Mouse (Mus musculus) limb, embryonic 15.5 days (tissue): ENCODE data around the gene Ndufs7. TPM values are rescaled to one million over a fixed set of nuclear protein-coding genes. Genes with fewer than 3 reads are reported as not detected.

Experiments
- ATAC-seq: fragments of 200-750 bp; cut with Nextera tagmentation; 2 replicates; pipeline ENCODE4 v1.8.0; 2017; ENCODE audit warnings: low read depth, moderate TSS enrichment; ENCODE audit not compliant: insufficient number of reproducible peaks, low FRiP score, low TSS enrichment
- H3K27ac ChIP-seq: fragments of 300-500 bp; sonication (generic); 2 replicates; pipeline ENCODE4 v1.5.1; 2015; ENCODE audit warnings: moderate library complexity, mild to moderate bottlenecking, inconsistent platforms
- H3K27me3 ChIP-seq: fragments of 300-500 bp; sonication (generic); 2 replicates; pipeline ENCODE4 v1.6.1; 2015; ENCODE audit warnings: inconsistent platforms
- H3K36me3 ChIP-seq: fragments of 300-500 bp; sonication (generic); 2 replicates; pipeline ENCODE4 v1.6.1; 2015; ENCODE audit warnings: inconsistent platforms
- H3K4me1 ChIP-seq: fragments of 300-500 bp; sonication (generic); 2 replicates; pipeline ENCODE4 v1.6.1; 2015; ENCODE audit warnings: inconsistent platforms
- H3K4me2 ChIP-seq: fragments of 300-500 bp; sonication (generic); 2 replicates; pipeline ENCODE4 v1.6.1; 2015; ENCODE audit warnings: mild to moderate bottlenecking, inconsistent platforms
- H3K4me3 ChIP-seq: fragments of 300-500 bp; sonication (generic); 2 replicates; pipeline ENCODE4 v1.5.1; 2015; ENCODE audit warnings: mild to moderate bottlenecking, inconsistent platforms
- H3K9ac ChIP-seq: fragments of 300-500 bp; sonication (generic); 2 replicates; pipeline ENCODE4 v1.6.1; 2015; ENCODE audit warnings: inconsistent platforms
- H3K9me3 ChIP-seq: fragments of 300-500 bp; sonication (generic); 2 replicates; pipeline ENCODE4 v1.6.1; 2016; ENCODE audit warnings: inconsistent platforms
- WGBS: fragments of 180-500 bp; shearing (Covaris S2); methylation state at CpG from one replicate; pipeline ENCODE4 v1.1.7; 2015; 5-methylcytosine and 5-hydroxymethylcytosine counted together
- polyA plus RNA-seq: library from polyadenylated mRNA; unstranded; fragments of >200 nt; fragmentation: Nextera tagmentation; extraction: Ambion mirVana; gene quantifications from 2 replicates; pipeline ENCODE4 v1.2.1, GENCODE M21; 2015

The Ndufs7 gene
- polyA plus RNA-seq, 1 experiment from 2014 or later = 301 TPM

- Histone ChIP-seq H3K4me1 (peaks cover 6% of the 10 kb centered on the region), H3K36me3 (peaks cover 59% of the 10 kb centered on the region), H3K9me3 (no peaks in the 10 kb centered on the region), H3K9ac (no peak overlapping the region), H3K4me3 (no peak overlapping the region), H3K4me2 (no peak overlapping the region), H3K27ac (peak overlapping the region; percentile 11; the same call in 1 of the 2 replicates), H3K27me3 (no peaks in the 10 kb centered on the region)
- 90% methylated on average over 12 of the region's 12 CpGs for WGBS
- no peak for ATAC-seq
Observed at GRCm38 (mm10) chr10:80288097-80288496, 39.2 kb downstream of the Ndufs7 start.

GRCm38 (mm10) chr10:80288657-80289056 lies 39.7 kb downstream of the Ndufs7 start:
- Histone ChIP-seq H3K27me3 (no peaks in the 10 kb centered on the region), H3K9ac (no peak overlapping the region), H3K4me3 (no peak overlapping the region), H3K4me1 (peaks cover 11% of the 10 kb centered on the region), H3K4me2 (no peak overlapping the region), H3K36me3 (peaks cover 58% of the 10 kb centered on the region), H3K9me3 (no peaks in the 10 kb centered on the region), H3K27ac (no peak overlapping the region)
- 66% methylated on average over 8 of the region's 8 CpGs for whole genome bisulfite sequencing
- no peak for ATAC-seq

- Histone ChIP-seq H3K36me3 (peaks cover 37% of the 10 kb centered on the region), H3K9me3 (no peaks in the 10 kb centered on the region), H3K4me1 (peaks cover 42% of the 10 kb centered on the region), H3K4me2 (peak within 1 kb of the TSS; percentile 75), H3K4me3 (peak within 1 kb of the TSS; percentile 68), H3K27me3 (peaks cover 9% of the 10 kb centered on the region), H3K27ac (peak within 1 kb of the TSS; percentile 96), H3K9ac (peak within 1 kb of the TSS; percentile 92)
- under 1% methylated on average over 72 of the region's 72 CpGs for WGBS
- ATAC-seq = peak; percentile 84
Observed at GRCm38 (mm10) chr10:80292251-80293146, 43.6 kb downstream of the Ndufs7 start, which contains the start of gene Rps15. Gene Rps15, plus strand, starts transcription at chr10:80292453.

DNA sequence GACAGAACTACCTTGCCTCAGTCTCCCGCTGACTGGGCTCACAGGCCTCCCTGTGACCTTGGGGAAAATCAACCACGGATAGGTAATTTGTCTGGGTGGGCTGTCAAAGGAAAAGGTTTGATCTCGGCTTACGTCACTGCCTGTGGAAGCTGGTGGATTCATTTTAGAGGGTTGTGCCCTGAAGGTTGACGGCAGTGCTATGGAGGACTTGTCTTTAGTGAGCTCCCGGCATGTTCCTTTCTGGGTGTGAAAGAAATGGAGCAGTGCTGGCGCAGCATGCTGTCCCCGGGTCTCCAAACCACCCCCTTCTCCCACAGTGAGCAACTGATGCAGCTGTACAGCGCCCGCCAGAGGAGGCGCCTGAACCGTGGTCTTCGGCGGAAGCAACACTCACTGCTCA lies 44.4 kb downstream of the Ndufs7 start:
- 16% methylated on average over 14 of the region's 14 CpGs for WGBS
- peak overlapping the region; percentile 68 for H3K4me3 ChIP-seq
- peaks cover 42% of the 10 kb centered on the region for H3K4me1 ChIP-seq
- ATAC-seq = no peak
- no peaks in the 10 kb centered on the region for H3K9me3 ChIP-seq
- H3K4me2 ChIP-seq = peak overlapping the region; percentile 75
- peaks cover 17% of the 10 kb centered on the region for H3K27me3 ChIP-seq
- peaks cover 31% of the 10 kb centered on the region for H3K36me3 ChIP-seq
- peak overlapping the region; percentile 96 for H3K27ac ChIP-seq
- peak overlapping the region; percentile 92 for H3K9ac ChIP-seq

- no peak overlapping the region for H3K27ac ChIP-seq
- 62% methylated on average over 4 of the region's 4 CpGs for WGBS
- peaks cover 46% of the 10 kb centered on the region for H3K4me1 ChIP-seq
- peak overlapping the region; percentile 68; the same call in 1 of the 2 replicates for H3K4me3 ChIP-seq
- ATAC-seq = no peak
- H3K4me2 ChIP-seq = no peak overlapping the region
- H3K9me3 ChIP-seq = no peaks in the 10 kb centered on the region
- H3K27me3 ChIP-seq = peaks cover 27% of the 10 kb centered on the region
- H3K9ac ChIP-seq = no peak overlapping the region
- peaks cover 21% of the 10 kb centered on the region for H3K36me3 ChIP-seq
Observed at GRCm38 (mm10) chr10:80294311-80294710, 45.4 kb downstream of the Ndufs7 start.

- WGBS = 39% methylated on average over 7 of the region's 7 CpGs
- peaks cover 19% of the 10 kb centered on the region for H3K36me3 ChIP-seq
- H3K27me3 ChIP-seq = peaks cover 32% of the 10 kb centered on the region
- H3K9ac ChIP-seq = no peak overlapping the region
- H3K4me2 ChIP-seq = no peak overlapping the region
- ATAC-seq = no peak
- H3K9me3 ChIP-seq = no peaks in the 10 kb centered on the region
- no peak overlapping the region for H3K4me3 ChIP-seq
- peak overlapping the region; percentile 23; the same call in 1 of the 2 replicates for H3K27ac ChIP-seq
- H3K4me1 ChIP-seq = peaks cover 46% of the 10 kb centered on the region
Observed at GRCm38 (mm10) chr10:80294788-80295303, 45.9 kb downstream of the Ndufs7 start.

DNA sequence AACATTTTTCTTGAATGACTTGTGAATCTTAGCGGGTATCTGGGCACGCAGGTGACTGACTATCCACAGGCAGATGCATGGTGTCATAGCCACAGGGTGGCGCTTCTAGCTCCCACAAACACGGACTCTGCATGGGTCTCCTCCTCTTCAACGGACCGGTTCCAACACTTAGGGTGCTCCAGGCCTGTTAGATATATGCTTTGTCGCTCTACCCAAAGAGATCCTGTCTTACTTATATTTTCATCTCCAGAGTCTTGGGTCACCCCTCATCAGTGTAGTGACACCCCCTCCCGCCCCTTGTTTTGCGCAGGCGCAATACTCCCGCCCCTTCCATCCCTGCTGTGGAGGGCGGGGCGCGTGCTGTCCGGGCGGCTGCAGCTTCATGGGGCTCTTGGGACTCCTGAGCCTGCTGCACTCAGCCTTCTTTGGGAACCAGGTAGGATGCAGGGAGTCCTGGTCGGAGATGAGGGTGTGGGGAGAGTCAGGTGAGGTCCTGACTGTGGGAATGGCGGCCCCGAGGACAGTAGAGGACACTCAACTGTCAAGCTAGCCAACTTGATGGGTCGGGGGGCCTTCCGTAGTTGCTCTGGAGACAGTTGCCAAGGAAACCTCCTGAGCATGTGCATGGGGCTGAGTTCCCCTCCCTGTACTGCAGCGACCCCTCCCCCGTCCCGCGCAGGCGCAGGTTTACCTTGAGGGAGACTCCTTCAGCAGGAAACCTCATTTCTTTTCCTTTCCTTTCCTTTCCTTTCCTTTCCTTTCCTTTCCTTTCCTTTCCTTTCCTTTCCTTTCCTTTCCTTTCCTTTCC lies 46.9 kb downstream of the Ndufs7 start, which contains the start of gene Apc2:
Gene Apc2, plus strand, starts transcription at position 360 of the 808 bp plus-strand sequence.
- under 1% methylated on average over 26 of the region's 26 CpGs for WGBS
- Histone ChIP-seq H3K27ac (peak within 1 kb of the TSS; percentile 69), H3K9ac (peak within 1 kb of the TSS; percentile 24), H3K4me3 (peak within 1 kb of the TSS; percentile 44), H3K27me3 (peaks cover 42% of the 10 kb centered on the region), H3K36me3 (peaks cover 19% of the 10 kb centered on the region), H3K4me1 (peaks cover 46% of the 10 kb centered on the region), H3K4me2 (peak within 1 kb of the TSS; percentile 81), H3K9me3 (no peaks in the 10 kb centered on the region)
- ATAC-seq = peak; percentile 46; the same call in 1 of the 2 replicates

GRCm38 (mm10) chr10:80296824-80297223 lies 47.9 kb downstream of the Ndufs7 start:
- H3K4me1 ChIP-seq = peaks cover 44% of the 10 kb centered on the region
- H3K27me3 ChIP-seq = peaks cover 52% of the 10 kb centered on the region
- 81% methylated on average over 5 of the region's 5 CpGs for WGBS

GRCm38 (mm10) chr10:80297526-80298133 lies 48.7 kb downstream of the Ndufs7 start:
- no peak for ATAC-seq
- Histone ChIP-seq H3K4me2 (no peak overlapping the region), H3K27me3 (peaks cover 60% of the 10 kb centered on the region), H3K9ac (no peak overlapping the region), H3K9me3 (no peaks in the 10 kb centered on the region), H3K4me1 (peaks cover 47% of the 10 kb centered on the region), H3K27ac (no peak overlapping the region), H3K4me3 (no peak overlapping the region), H3K36me3 (peaks cover 19% of the 10 kb centered on the region)
- WGBS = 63% methylated on average over 8 of the region's 8 CpGs

More at GRCm38 (mm10) chr10:80296824-80297223, 47.9 kb downstream of the Ndufs7 start:
- H3K36me3 ChIP-seq = peaks cover 19% of the 10 kb centered on the region
- H3K4me2 ChIP-seq = no peak overlapping the region
- no peak overlapping the region for H3K9ac ChIP-seq
- H3K27ac ChIP-seq = no peak overlapping the region
- no peak for ATAC-seq
- no peaks in the 10 kb centered on the region for H3K9me3 ChIP-seq
- 0 out of 2 replicates have a peak overlapping the region, but pooled peaks have one; percentile 44 for H3K4me3 ChIP-seq

DNA sequence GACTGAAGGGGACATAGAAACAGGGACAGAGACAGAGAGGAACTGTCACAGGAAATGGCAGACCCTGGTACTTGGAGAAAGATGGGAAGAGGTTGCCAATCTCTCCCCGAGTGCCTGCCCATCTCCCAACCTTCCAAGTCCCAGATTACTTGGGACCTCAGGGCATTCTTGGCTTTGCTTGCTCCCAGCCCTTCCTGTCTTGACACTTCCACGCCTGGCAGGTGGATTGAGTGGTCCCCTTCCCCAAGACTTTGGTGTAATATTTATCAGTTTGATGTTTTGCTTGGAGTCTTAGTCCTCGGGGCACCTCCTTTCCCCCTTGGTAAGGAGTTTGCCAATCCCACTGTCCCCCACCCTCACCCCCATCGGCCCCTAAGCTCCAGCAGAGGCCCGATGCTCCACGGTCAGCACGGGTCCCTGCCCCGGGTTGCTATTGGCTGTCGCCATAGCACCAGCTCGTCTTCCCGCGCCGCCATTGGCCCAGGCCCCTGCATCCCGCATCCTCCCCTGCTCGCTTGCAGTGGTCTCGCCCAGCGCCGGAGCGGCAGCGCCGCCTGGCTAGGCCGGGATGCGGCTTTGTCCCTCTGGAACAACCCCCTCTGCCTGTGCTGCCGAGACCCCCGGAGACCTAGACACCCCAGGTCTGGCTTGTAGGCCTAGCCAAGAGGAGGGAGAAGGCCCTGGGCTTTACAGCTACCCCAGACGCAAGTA lies 49.8 kb downstream of the Ndufs7 start:
- no peak overlapping the region for H3K9ac ChIP-seq
- no peak for ATAC-seq
- H3K9me3 ChIP-seq = no peaks in the 10 kb centered on the region
- H3K4me2 ChIP-seq = peak overlapping the region; percentile 25; the same call in 1 of the 2 replicates
- peaks cover 14% of the 10 kb centered on the region for H3K36me3 ChIP-seq
- 3% methylated on average over 26 of the region's 26 CpGs for WGBS
- H3K27ac ChIP-seq = no peak overlapping the region
- H3K27me3 ChIP-seq = peaks cover 65% of the 10 kb centered on the region
- H3K4me1 ChIP-seq = peaks cover 40% of the 10 kb centered on the region
- 0 out of 2 replicates have a peak overlapping the region, but pooled peaks have one; percentile 1 for H3K4me3 ChIP-seq
